Mouse (Mus musculus) liver, embryonic 14.5 days (tissue): ENCODE data around the gene Pglyrp1. TPM values are rescaled to one million over a fixed set of nuclear protein-coding genes. Genes with fewer than 3 reads are reported as not detected.

Experiments used
- ATAC-seq: fragments of 200-750 bp; cut with Nextera tagmentation; 2 replicates; pipeline ENCODE4 v1.8.0; 2017; ENCODE audit warnings: moderate number of reproducible peaks, mild to moderate bottlenecking, moderate library complexity; ENCODE audit not compliant: insufficient read depth
- DNase-seq, 3 experiments: peaks; one replicate each; pipeline ENCODE4 v3.0.0-alpha.2; 2012 to 2013; ENCODE audit warnings: low read depth in 3 of 3, low spot score in 3 of 3
- H3K27ac ChIP-seq: fragments of 300-500 bp; sonication (generic); 2 replicates; pipeline ENCODE4 v1.5.1; 2014; ENCODE audit warnings: moderate library complexity, mild to moderate bottlenecking, control low read depth, inconsistent platforms
- H3K27me3 ChIP-seq: fragments of 300-500 bp; sonication (generic); 2 replicates; pipeline ENCODE4 v1.6.1; 2014; ENCODE audit warnings: mild to moderate bottlenecking, low read length, moderate library complexity; ENCODE audit not compliant: control insufficient read depth, insufficient read depth
- H3K36me3 ChIP-seq: fragments of 300-500 bp; sonication (generic); replicated peaks from 2 replicates; pipeline ENCODE4 v1.6.1; 2014; ENCODE audit warnings: low read depth; ENCODE audit not compliant: control insufficient read depth, insufficient read depth
- H3K4me1 ChIP-seq, 2 experiments: fragments of 200-500 bp in 1 of 2; fragments of 300-500 bp in 1 of 2; sonication (generic) in 1 of 2; replicated peaks; 2 replicates each; pipeline ENCODE4 v1.6.1; 2012 to 2014; ENCODE audit warnings: antibody characterized with exemption in 1 of 2, inconsistent platforms in 1 of 2, low read length in 1 of 2; ENCODE audit not compliant: control insufficient read depth in 2 of 2, insufficient read depth in 2 of 2
- H3K4me2 ChIP-seq: fragments of 300-500 bp; sonication (generic); 2 replicates; pipeline ENCODE4 v1.6.1; 2014; ENCODE audit warnings: low read depth, mild to moderate bottlenecking, control low read depth, moderate library complexity
- H3K4me3 ChIP-seq, 2 experiments: fragments of 200-500 bp in 1 of 2; fragments of 300-500 bp in 1 of 2; sonication (generic) in 1 of 2; 2 replicates each; pipeline ENCODE4 v1.5.1; 2012 to 2014; ENCODE audit warnings: low read depth in 2 of 2, low read length in 2 of 2, mild to moderate bottlenecking in 2 of 2, control low read depth in 1 of 2, inconsistent platforms in 1 of 2, moderate library complexity in 1 of 2; ENCODE audit not compliant: insufficient read depth in 1 of 2
- H3K9ac ChIP-seq: fragments of 300-500 bp; sonication (generic); replicated peaks from 2 replicates; pipeline ENCODE4 v1.6.1; 2014; ENCODE audit warnings: mild to moderate bottlenecking, control low read depth, moderate library complexity
- H3K9me3 ChIP-seq: fragments of 300-500 bp; sonication (generic); 2 replicates; pipeline ENCODE4 v1.6.1; 2016; ENCODE audit warnings: low read length, mixed read lengths; ENCODE audit not compliant: control insufficient read depth
- CTCF ChIP-seq: IDR thresholded peaks from 2 replicates; pipeline ENCODE4 v1.5.1; 2016; ENCODE audit warnings: antibody characterized with exemption, low read depth, control low read depth
- EP300 ChIP-seq: IDR thresholded peaks from 2 replicates; pipeline ENCODE4 v1.6.1; 2016; ENCODE audit warnings: antibody characterized with exemption, low read depth
- WGBS: fragments of 180-500 bp; shearing (Covaris S2); extraction: QIAGEN DNeasy Blood & Tissue Kit; methylation state at CpG from one replicate; pipeline ENCODE4 v1.1.7; 2014; ENCODE audit not compliant: insufficient replicate concordance; 5-methylcytosine and 5-hydroxymethylcytosine counted together
- polyA plus RNA-seq, 2 experiments: library from polyadenylated mRNA; depleted of rRNA in 1 of 2; stranded (reverse) in 1 of 2; unstranded in 1 of 2; fragments of >200 nt; fragmentation: Nextera tagmentation in 1 of 2; extraction: Ambion mirVana in 1 of 2; gene quantifications; 2 replicates each; pipeline versions ENCODE4 v1.2.1 to v1.2.3; 2012 to 2014

Pglyrp1 gene
- polyA plus RNA-seq, 2 experiments, result 10.5 to 32.0 TPM

- no peak overlapping the region for H3K4me3 ChIP-seq
- H3K9me3 ChIP-seq, result no peaks in the 10 kb centered on the region
- H3K4me2 ChIP-seq, result no peak overlapping the region
- no peaks in the 10 kb centered on the region for H3K36me3 ChIP-seq
- peaks cover 36% of the 10 kb centered on the region for H3K27me3 ChIP-seq
- H3K9ac ChIP-seq, result no peak overlapping the region
- ATAC-seq (no peak), DNase-seq (no peak)
- TF ChIP-seq EP300 (no peak), CTCF (no peak)
- 32% methylated on average over 5 of the region's 5 CpGs for WGBS
- H3K4me1 ChIP-seq, result no peaks in the 10 kb centered on the region
- H3K27ac ChIP-seq, result no peak overlapping the region
These were observed 51.7 kb downstream of the Pglyrp1 start for GRCm38 (mm10) chr7:18922807-18923206.

- H3K27me3 ChIP-seq, result peaks cover 40% of the 10 kb centered on the region
- 57% methylated on average over 11 of the region's 11 CpGs for WGBS
- TF ChIP-seq CTCF (no peak), EP300 (no peak)
These were observed 52.1 kb downstream of the Pglyrp1 start for GRCm38 (mm10) chr7:18923267-18923666.

DNA sequence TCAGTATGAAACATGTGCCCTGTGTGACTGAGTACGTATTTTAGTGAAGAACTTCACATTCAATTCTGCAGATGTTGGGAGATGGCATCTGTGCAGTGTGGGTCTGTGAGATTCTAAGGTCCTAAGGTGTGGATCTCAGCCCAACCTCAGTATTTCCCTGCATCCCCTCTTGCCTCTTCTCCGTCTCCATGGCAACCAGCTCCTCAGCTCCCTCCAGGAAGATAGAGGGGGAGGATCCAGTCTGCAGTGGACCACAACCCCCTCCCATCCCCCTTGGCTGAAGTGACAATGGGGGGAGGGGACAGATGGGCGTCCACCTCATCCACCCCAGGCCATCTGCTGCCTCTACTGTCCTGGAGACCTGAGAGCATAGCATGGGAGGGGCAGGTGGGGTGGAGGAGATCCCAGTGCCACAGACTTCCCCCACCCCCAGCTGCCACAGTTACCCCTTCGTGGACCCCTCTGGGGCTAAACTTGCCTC lies 52.6 kb downstream of the Pglyrp1 start:
- ATAC-seq (no peak), DNase-seq (no peak)
- H3K4me2 ChIP-seq, result no peak overlapping the region
- TF ChIP-seq CTCF, result no peak
- TF ChIP-seq EP300, result no peak
- no peaks in the 10 kb centered on the region for H3K4me1 ChIP-seq
- H3K4me3 ChIP-seq, result no peak overlapping the region
- no peaks in the 10 kb centered on the region for H3K36me3 ChIP-seq
- H3K9ac ChIP-seq, result no peak overlapping the region
- peaks cover 40% of the 10 kb centered on the region for H3K27me3 ChIP-seq
- H3K27ac ChIP-seq, result no peak overlapping the region
- no peaks in the 10 kb centered on the region for H3K9me3 ChIP-seq
- 24% methylated on average over 4 of the region's 4 CpGs for WGBS

More at GRCm38 (mm10) chr7:18923267-18923666, 52.1 kb downstream of the Pglyrp1 start:
- no peaks in the 10 kb centered on the region for H3K9me3 ChIP-seq
- H3K4me2 ChIP-seq, result no peak overlapping the region
- ATAC-seq, result no peak
- H3K4me3 ChIP-seq, result no peak overlapping the region
- no peak overlapping the region for H3K9ac ChIP-seq
- no peak for DNase-seq
- H3K27ac ChIP-seq, result no peak overlapping the region
- H3K36me3 ChIP-seq, result no peaks in the 10 kb centered on the region
- H3K4me1 ChIP-seq, result no peaks in the 10 kb centered on the region

DNA sequence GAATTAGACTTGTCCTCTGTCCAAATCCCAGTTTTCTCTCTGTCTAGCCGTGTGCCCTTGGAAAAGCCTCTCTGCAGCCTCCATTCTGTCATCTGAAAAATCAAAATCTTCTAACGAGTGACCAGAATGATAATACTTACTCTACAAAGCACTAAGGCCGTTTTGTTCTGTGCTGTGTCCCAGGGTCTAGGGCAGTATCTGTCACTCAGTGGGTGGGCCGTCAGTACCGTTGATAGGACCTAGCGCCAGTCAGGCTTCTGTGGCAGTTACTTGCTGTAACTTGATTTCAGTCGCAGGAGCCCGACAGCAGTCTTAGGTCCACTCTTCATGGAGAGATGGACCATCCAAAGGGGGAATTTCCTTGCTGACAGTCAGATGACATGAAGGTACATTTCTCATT lies 53.2 kb downstream of the Pglyrp1 start:
- DNase-seq (no peak), ATAC-seq (no peak)
- no peak for TF ChIP-seq EP300
- TF ChIP-seq CTCF, result no peak
- Histone ChIP-seq H3K27me3 (peaks cover 40% of the 10 kb centered on the region), H3K4me1 (no peaks in the 10 kb centered on the region), H3K4me3 (no peak overlapping the region), H3K27ac (no peak overlapping the region), H3K4me2 (no peak overlapping the region), H3K36me3 (no peaks in the 10 kb centered on the region), H3K9me3 (no peaks in the 10 kb centered on the region), H3K9ac (no peak overlapping the region)
- 12% methylated on average over 8 of the region's 8 CpGs for WGBS

DNA sequence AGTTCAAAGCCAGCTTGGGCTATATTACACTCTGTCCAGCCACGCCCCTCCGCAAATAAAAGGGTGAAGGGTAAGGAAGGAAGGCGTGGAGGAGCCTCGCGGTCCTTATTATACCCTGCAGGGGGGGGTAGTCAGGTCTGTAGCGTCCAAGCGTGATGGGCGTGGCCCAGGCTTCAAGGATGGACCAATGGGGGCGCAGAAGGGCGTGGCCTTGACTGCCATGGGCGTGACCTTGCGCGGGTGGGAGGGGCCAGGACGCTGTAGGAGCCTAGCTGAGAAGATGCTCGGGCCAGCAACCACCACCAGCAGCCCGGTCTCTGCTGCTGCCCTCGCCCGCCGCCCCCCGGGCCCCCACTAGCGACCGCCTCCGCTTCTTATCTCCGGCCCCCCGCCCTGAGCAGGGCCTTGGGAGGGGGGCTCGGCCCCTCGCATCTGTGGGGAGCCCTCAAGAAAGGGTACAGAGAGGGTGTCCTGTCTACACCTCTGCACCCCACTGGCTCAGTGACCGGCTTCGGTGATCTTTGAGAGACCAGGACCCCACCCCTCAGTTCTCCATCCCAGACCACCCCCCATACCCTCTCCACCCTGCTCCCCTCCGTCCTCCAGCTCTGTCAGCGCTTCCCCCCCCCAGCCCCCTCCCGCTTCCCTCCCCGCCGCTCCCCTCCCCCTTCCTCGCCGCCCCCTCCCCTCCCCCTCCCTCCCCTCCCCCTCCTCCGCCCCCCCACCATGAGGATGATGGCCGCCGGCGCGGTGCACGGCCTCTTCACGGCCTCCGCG lies 54.2 kb downstream of the Pglyrp1 start, which contains the start of gene Nova2:
Gene Nova2, plus strand, starts transcription at position 727 of the 777 bp plus-strand sequence.
- Histone ChIP-seq H3K4me2 (peak within 1 kb of the TSS; percentile 49), H3K4me1 (no peaks in the 10 kb centered on the region), H3K9ac (no peak within 1 kb of the TSS), H3K36me3 (no peaks in the 10 kb centered on the region), H3K27me3 (peaks cover 40% of the 10 kb centered on the region), H3K4me3 (peak within 1 kb of the TSS in 1 of 2 experiments; percentile 26; a peak in 2 of 4 replicates), H3K27ac (no peak within 1 kb of the TSS), H3K9me3 (no peaks in the 10 kb centered on the region)
- ATAC-seq, result peak; percentile 79
- 2% methylated on average over 33 of the region's 45 CpGs for whole genome bisulfite sequencing
- TF ChIP-seq EP300, result no peak
- TF ChIP-seq CTCF, result no peak; the same call in 1 of the 2 replicates
- peak; percentile 39 to 57 (median 50) for DNase-seq
